Mouse (Mus musculus) midbrain, postnatal 0 days (tissue): ENCODE measurements around the gene Fmnl2. TPM values are rescaled to one million over a fixed set of nuclear protein-coding genes. Genes with fewer than 3 reads are reported as not detected.

Source experiments
- ATAC-seq: fragments of 200-750 bp; cut with Nextera tagmentation; 2 replicates; pipeline ENCODE4 v1.8.0; 2017; ENCODE audit warnings: moderate number of reproducible peaks, mild to moderate bottlenecking, moderate TSS enrichment, moderate library complexity; ENCODE audit not compliant: low FRiP score
- DNase-seq: peaks from one replicate; pipeline ENCODE4 v3.0.0-alpha.2; 2015; ENCODE audit warnings: low spot score
- H3K27ac ChIP-seq: fragments of 300-500 bp; sonication (generic); 2 replicates; pipeline ENCODE4 v1.5.1; 2014; ENCODE audit warnings: low read depth, mild to moderate bottlenecking, low read length, mixed read lengths
- H3K27me3 ChIP-seq: fragments of 300-500 bp; sonication (generic); 2 replicates; pipeline ENCODE4 v1.6.1; 2014; ENCODE audit warnings: low read length, control low read depth, mixed read lengths; ENCODE audit not compliant: insufficient read depth
- H3K36me3 ChIP-seq: fragments of 300-500 bp; sonication (generic); 2 replicates; pipeline ENCODE4 v1.6.1; 2014; ENCODE audit warnings: low read length, control low read depth, mixed read lengths; ENCODE audit not compliant: insufficient read depth
- H3K4me1 ChIP-seq: fragments of 300-500 bp; sonication (generic); 2 replicates; pipeline ENCODE4 v1.6.1; 2014; ENCODE audit warnings: mild to moderate bottlenecking, control low read depth, antibody characterized with exemption, low read length, mixed read lengths; ENCODE audit not compliant: insufficient read depth
- H3K4me2 ChIP-seq: fragments of 300-500 bp; sonication (generic); 2 replicates; pipeline ENCODE4 v1.6.1; 2014; ENCODE audit warnings: low read depth, mild to moderate bottlenecking, low read length, mixed read lengths; ENCODE audit not compliant: poor library complexity, severe bottlenecking
- H3K4me3 ChIP-seq: fragments of 300-500 bp; sonication (generic); 2 replicates; pipeline ENCODE4 v1.5.1; 2014; ENCODE audit warnings: low read depth, mild to moderate bottlenecking, low read length, moderate library complexity
- H3K9ac ChIP-seq: fragments of 300-500 bp; sonication (generic); replicated peaks from 2 replicates; pipeline ENCODE4 v1.6.1; 2014; ENCODE audit warnings: mild to moderate bottlenecking, low read length, moderate library complexity, mixed read lengths; ENCODE audit not compliant: poor library complexity, severe bottlenecking
- H3K9me3 ChIP-seq: fragments of 300-500 bp; sonication (generic); 2 replicates; pipeline ENCODE4 v1.6.1; 2016; ENCODE audit warnings: low read length, control low read depth
- CTCF ChIP-seq: IDR thresholded peaks from 2 replicates; pipeline ENCODE4 v1.5.1; 2016; ENCODE audit warnings: antibody characterized with exemption, mild to moderate bottlenecking
- WGBS: fragments of 180-500 bp; shearing (Covaris S2); extraction: QIAGEN DNeasy Blood & Tissue Kit; methylation state at CpG from one replicate; pipeline ENCODE4 v1.1.7; 2014; 5-methylcytosine and 5-hydroxymethylcytosine counted together
- polyA plus RNA-seq: library from polyadenylated mRNA; unstranded; fragments of >200 nt; fragmentation: Nextera tagmentation; extraction: Ambion mirVana; gene quantifications from 2 replicates; pipeline ENCODE4 v1.2.1, GENCODE M21; 2015
- total RNA-seq: library from RNA; depleted of rRNA; stranded (reverse); fragments of >200 nt; gene quantifications from 2 replicates; pipeline ENCODE4 v1.2.3, GENCODE M21; 2014

The Fmnl2 gene
- total and polyA plus RNA-seq, 2 experiments from 2014 or later, result 8.4 to 27.0 TPM

GRCm38 (mm10) chr2:52999524-52999969, 141.9 kb downstream of the Fmnl2 start:
- ATAC-seq (no peak), DNase-seq (peak; percentile 58)
- Histone ChIP-seq H3K4me1 (no peaks in the 10 kb centered on the region), H3K4me3 (no peak overlapping the region), H3K27me3 (no peaks in the 10 kb centered on the region), H3K36me3 (no peaks in the 10 kb centered on the region), H3K9me3 (no peaks in the 10 kb centered on the region), H3K4me2 (no peak overlapping the region), H3K27ac (no peak overlapping the region), H3K9ac (no peak overlapping the region)
- 12% methylated on average over 3 of the region's 3 CpGs for WGBS
- peak; percentile 60 for TF ChIP-seq CTCF

DNA sequence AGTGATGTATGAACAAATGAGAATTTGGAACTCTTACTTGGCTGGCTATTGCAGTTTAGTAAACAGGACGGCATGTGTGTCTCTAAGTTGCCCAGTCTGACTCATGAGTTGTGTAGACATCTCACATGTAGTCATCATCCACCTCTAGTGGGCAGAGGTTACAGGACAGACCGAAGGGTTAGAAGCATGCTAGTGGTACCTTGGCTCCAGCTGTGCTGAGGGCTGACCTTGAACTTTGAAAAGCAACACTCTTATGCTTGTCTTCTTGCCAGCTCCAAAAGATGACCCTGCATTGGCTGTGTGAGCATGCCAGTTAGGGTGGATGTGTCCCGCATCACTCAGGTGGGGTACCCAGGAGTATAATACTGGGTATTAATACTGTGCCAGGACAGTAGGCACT, 142.8 kb downstream of the Fmnl2 start:
- Histone ChIP-seq H3K9ac (no peak overlapping the region), H3K27ac (no peak overlapping the region), H3K4me3 (no peak overlapping the region), H3K4me2 (no peak overlapping the region), H3K27me3 (no peaks in the 10 kb centered on the region), H3K4me1 (no peaks in the 10 kb centered on the region), H3K9me3 (no peaks in the 10 kb centered on the region), H3K36me3 (no peaks in the 10 kb centered on the region)
- ATAC-seq (no peak), DNase-seq (no peak)
- 95% methylated on average over 3 of the region's 3 CpGs for WGBS
- TF ChIP-seq CTCF, result no peak

DNA sequence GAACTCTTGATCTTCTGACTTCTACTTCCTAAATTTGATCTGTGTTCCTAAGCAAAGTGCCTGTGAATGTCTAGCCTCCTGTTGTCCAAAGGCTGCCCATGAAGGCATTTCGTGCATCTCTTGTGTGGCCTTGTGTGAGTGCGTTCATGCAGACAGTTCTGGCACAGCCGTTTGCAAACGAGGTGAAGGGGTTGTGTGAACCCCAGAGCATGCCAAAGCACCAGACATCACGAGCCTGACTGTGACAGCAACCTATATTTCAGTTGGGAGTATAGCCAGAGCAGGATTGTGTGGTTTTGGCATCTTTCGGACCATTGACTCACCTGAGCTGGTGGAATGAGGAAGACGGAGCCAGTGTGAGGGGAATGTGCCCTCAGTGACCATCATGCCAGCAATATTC, 148.5 kb downstream of the Fmnl2 start:
- Histone ChIP-seq H3K27ac (no peak overlapping the region), H3K4me1 (peaks cover 4% of the 10 kb centered on the region; the same call in 1 of the 2 replicates), H3K9me3 (no peaks in the 10 kb centered on the region), H3K4me2 (no peak overlapping the region), H3K27me3 (no peaks in the 10 kb centered on the region), H3K36me3 (no peaks in the 10 kb centered on the region), H3K4me3 (no peak overlapping the region), H3K9ac (no peak overlapping the region)
- 74% methylated on average over 7 of the region's 7 CpGs for whole genome bisulfite sequencing
- DNase-seq (no peak), ATAC-seq (no peak)
- no peak for TF ChIP-seq CTCF

DNA sequence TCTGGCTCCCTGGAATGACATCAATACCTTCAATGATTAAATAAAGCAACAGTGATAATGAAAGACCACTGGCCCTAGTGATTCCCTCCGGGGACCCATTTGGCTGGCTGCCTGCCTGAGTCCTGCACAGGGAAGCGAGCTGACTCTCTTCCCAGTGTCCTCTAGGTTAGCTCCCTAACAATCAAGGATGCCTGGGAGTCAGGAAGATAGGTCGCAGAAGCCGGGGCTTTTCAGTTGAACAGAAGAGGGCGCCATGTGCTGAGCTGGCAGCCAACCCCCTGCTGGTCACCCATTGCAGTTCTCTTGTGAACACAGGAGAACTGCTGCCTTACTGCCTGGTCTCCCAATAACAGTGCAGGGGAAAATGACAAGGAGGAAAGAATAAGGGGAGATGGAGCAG, 149.5 kb downstream of the Fmnl2 start:
- H3K4me1 ChIP-seq, result peaks cover 4% of the 10 kb centered on the region; the same call in 1 of the 2 replicates
- H3K4me3 ChIP-seq, result no peak overlapping the region
- peak; percentile 67 for DNase-seq
- peak; percentile 72 for TF ChIP-seq CTCF
- H3K27ac ChIP-seq, result no peak overlapping the region
- no peaks in the 10 kb centered on the region for H3K9me3 ChIP-seq
- H3K36me3 ChIP-seq, result no peaks in the 10 kb centered on the region
- H3K27me3 ChIP-seq, result no peaks in the 10 kb centered on the region
- WGBS, result 19% methylated on average over 5 of the region's 5 CpGs
- no peak overlapping the region for H3K9ac ChIP-seq
- no peak for ATAC-seq
- H3K4me2 ChIP-seq, result no peak overlapping the region

GRCm38 (mm10) chr2:53013051-53013450, 155.4 kb downstream of the Fmnl2 start:
- Histone ChIP-seq H3K36me3 (no peaks in the 10 kb centered on the region), H3K27ac (no peak overlapping the region), H3K4me2 (no peak overlapping the region), H3K4me3 (no peak overlapping the region), H3K9ac (no peak overlapping the region), H3K4me1 (no peaks in the 10 kb centered on the region; the same call in 1 of the 2 replicates), H3K9me3 (no peaks in the 10 kb centered on the region), H3K27me3 (no peaks in the 10 kb centered on the region)
- ATAC-seq (no peak), DNase-seq (no peak)
- TF ChIP-seq CTCF, result no peak
- WGBS, result 65% methylated on average over 2 of the region's 2 CpGs

DNA sequence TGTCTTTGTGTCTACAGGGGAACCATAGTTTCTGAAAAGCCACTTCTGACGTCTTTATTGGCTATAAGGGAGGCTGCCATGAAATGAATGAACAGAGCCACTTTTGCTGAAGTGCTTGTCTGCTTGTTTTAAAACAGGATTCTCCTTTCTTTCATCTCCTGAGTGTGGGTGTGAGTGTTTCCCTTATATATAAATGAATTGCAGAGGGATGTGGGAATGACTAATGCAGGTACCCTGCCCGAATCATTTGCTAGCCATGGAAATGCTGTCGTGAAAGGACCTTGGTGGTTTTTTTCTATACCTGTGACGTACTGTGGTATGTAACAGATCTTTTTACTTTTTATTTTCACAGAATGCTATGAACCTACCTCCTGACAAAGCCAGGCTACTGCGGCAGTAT, 156.8 kb downstream of the Fmnl2 start:
- no peak for TF ChIP-seq CTCF
- no peak for ATAC-seq
- WGBS, result 75% methylated on average over 5 of the region's 5 CpGs

More for the DNA sequence above, 156.8 kb downstream of the Fmnl2 start:
- no peak for DNase-seq
- H3K4me2 ChIP-seq, result no peak overlapping the region
- H3K4me1 ChIP-seq, result no peaks in the 10 kb centered on the region; the same call in 1 of the 2 replicates
- no peak overlapping the region for H3K9ac ChIP-seq
- no peaks in the 10 kb centered on the region for H3K36me3 ChIP-seq
- no peaks in the 10 kb centered on the region for H3K9me3 ChIP-seq
- H3K4me3 ChIP-seq, result no peak overlapping the region
- H3K27ac ChIP-seq, result no peak overlapping the region
- no peaks in the 10 kb centered on the region for H3K27me3 ChIP-seq
